Mouse (Mus musculus): ENCODE measurements around the gene Opcml.

- TF ChIP-seq POU5F1 (IDR thresholded peaks at IDR 0.05; ENCODE audit: borderline replicate concordance, low read length) (no peak), CTCF (conservative IDR thresholded peaks at IDR 0.05; ENCODE audit: low read length) (no peak)
Observed at GRCm38 (mm10) chr9:27830519-27830918, 39.9 kb downstream of the Opcml start.
